Mouse (Mus musculus) thymus, adult 2 months (tissue): ENCODE results near the gene Phldb3.

ENCODE experiments used
- CTCF ChIP-seq: fragments of 200-500 bp; IDR thresholded peaks from 2 replicates; pipeline ENCODE4 v1.5.1; 2012; ENCODE audit warnings: mild to moderate bottlenecking, control low read depth, low read length, moderate library complexity, borderline replicate concordance; ENCODE audit not compliant: control insufficient read depth, poor library complexity, insufficient read depth; ENCODE audit errors: extremely low read depth
- POLR2A ChIP-seq: fragments of 200-500 bp; IDR thresholded peaks from 2 replicates; pipeline ENCODE4 v1.6.1; 2012; ENCODE audit warnings: mild to moderate bottlenecking, low read length, control low read depth, moderate library complexity; ENCODE audit not compliant: control insufficient read depth, poor library complexity, insufficient read depth; ENCODE audit errors: extremely low read depth

- TF ChIP-seq CTCF = no peak
- no peak for TF ChIP-seq POLR2A
Measured at GRCm38 (mm10) chr7:24671944-24672439, 61.4 kb downstream of the Phldb3 start.
